Mouse (Mus musculus): Measurements from ENCODE around the gene Mindy2.

- TF ChIP-seq CTCF (IDR thresholded peaks at IDR 0.05; ENCODE audit: low read depth) (no peak), EP300 (optimal IDR thresholded peaks at IDR 0.05) (no peak)
These were observed 9.8 kb upstream of the Mindy2 start for GRCm38 (mm10) chr9:70666811-70667210.
